Mouse (Mus musculus) stomach, postnatal 0 days (tissue): ENCODE measurements at regions not wholly inside any gene's neighbourhood (a gene's known extent, or its start where the extent isn't known, plus 50 kb on each side); places are given as distances from the start of the nearest gene placed in this dataset.

Source experiments
- CTCF ChIP-seq: IDR thresholded peaks from 2 replicates; pipeline ENCODE4 v1.5.1; 2016; ENCODE audit warnings: antibody characterized with exemption, low read depth, mild to moderate bottlenecking, moderate library complexity
- EP300 ChIP-seq: optimal IDR thresholded peaks from 2 replicates; pipeline ENCODE3; 2016; ENCODE audit warnings: antibody characterized with exemption

- no peak for TF ChIP-seq CTCF
- no peak for TF ChIP-seq EP300
Measured at GRCm38 (mm10) chr1:128762854-128763253, 170.8 kb upstream of the Cxcr4 start.
